Mouse (Mus musculus) small intestine, adult 2 months (tissue): ENCODE measurements around the gene Haus6. TPM values are rescaled to one million over a fixed set of nuclear protein-coding genes. Genes with fewer than 3 reads are reported as not detected.
"Not testable (repeated sequence)": the region's sequence is repeated elsewhere in the genome, so short reads cannot be mapped to it uniquely, and the experiment has no call there.

ENCODE experiments used
- H3K27ac ChIP-seq: fragments of 200-500 bp; 2 replicates; pipeline ENCODE4 v1.5.1; 2012; ENCODE audit warnings: low read depth, low read length, control low read depth, inconsistent platforms; ENCODE audit not compliant: insufficient read depth
- H3K27me3 ChIP-seq: fragments of 200-500 bp; 2 replicates; pipeline ENCODE4 v1.6.1; 2012; ENCODE audit warnings: mild to moderate bottlenecking, moderate library complexity, low read length, inconsistent platforms; ENCODE audit not compliant: control insufficient read depth, insufficient read depth
- H3K36me3 ChIP-seq: fragments of 200-500 bp; 2 replicates; pipeline ENCODE4 v1.6.1; 2012; ENCODE audit warnings: mild to moderate bottlenecking, low read length, control low read depth, inconsistent platforms; ENCODE audit not compliant: control insufficient read depth, insufficient read depth
- H3K4me1 ChIP-seq: fragments of 200-500 bp; 2 replicates; pipeline ENCODE4 v1.6.1; 2012; ENCODE audit warnings: low read length, inconsistent platforms, mixed read lengths; ENCODE audit not compliant: control insufficient read depth, insufficient read depth, insufficient read length
- H3K4me3 ChIP-seq: fragments of 200-500 bp; 2 replicates; pipeline ENCODE4 v1.5.1; 2012; ENCODE audit warnings: low read depth, mild to moderate bottlenecking, control low read depth, inconsistent platforms, low read length, moderate library complexity
- CTCF ChIP-seq: fragments of 200-500 bp; IDR thresholded peaks from 2 replicates; pipeline ENCODE4 v1.5.1; 2012; ENCODE audit warnings: low read depth, mild to moderate bottlenecking, control low read depth, inconsistent platforms, low read length, moderate library complexity, mixed read lengths; ENCODE audit not compliant: insufficient replicate concordance, insufficient read length; ENCODE audit errors: extremely low read depth
- POLR2A ChIP-seq: fragments of 200-500 bp; IDR thresholded peaks from 2 replicates; pipeline ENCODE4 v1.6.1; 2012; ENCODE audit warnings: low read depth, mild to moderate bottlenecking, control low read depth, inconsistent platforms, low read length, moderate library complexity
- WGBS: fragments of 180-500 bp; shearing (Covaris S2); methylation state at CpG from one replicate; pipeline ENCODE4 v1.1.7; 2018; 5-methylcytosine and 5-hydroxymethylcytosine counted together
- polyA plus RNA-seq: library from polyadenylated mRNA; depleted of rRNA; stranded (reverse); fragments of >200 nt; gene quantifications from 2 replicates; pipeline ENCODE4 v1.2.3, GENCODE M21; 2012; rRNA removed

Haus6 gene
- 1.3 and 3.4 TPM in 2 replicates for polyA plus RNA-seq

DNA sequence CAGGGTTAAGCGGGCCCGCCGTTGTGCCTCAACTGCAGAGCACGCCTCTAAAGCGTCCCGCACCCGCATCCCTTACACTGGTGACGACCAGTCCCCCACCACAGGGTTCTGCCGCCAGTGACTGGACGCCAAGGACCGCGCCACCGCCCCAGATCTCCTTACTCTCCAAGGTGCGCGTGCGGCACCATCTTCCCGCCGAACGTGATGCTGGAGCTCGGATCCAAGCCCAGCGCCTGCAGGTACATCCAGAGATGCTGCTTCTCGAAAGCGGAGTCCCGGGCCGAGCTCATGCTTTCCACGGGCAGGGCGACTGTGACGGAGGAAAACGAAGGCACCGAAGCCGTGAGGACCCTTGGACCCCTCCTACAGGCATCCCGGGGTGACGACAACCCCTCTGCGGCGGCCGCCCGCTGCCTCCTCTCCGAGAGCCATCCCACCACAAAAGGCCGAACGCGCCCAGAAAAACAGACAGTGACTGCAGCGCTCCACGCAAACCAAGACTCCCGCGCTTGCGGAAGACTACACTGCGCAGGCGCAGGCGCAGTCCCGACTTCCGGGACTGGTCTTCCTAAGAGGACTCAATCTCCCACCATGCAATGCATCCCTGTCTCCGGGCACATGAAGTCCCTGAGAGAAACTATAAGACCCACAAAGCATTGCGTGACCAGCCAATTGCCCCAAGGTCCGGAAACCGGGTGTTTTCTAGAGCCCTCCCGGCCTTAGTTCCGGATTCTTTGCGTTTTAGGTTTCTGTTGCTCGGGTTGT is at the start of gene Haus6:
Haus6 (minus strand) TSS at position 532 of the 765 bp plus-strand sequence.
- no peaks in the 10 kb centered on the region for H3K27me3 ChIP-seq

GRCm38 (mm10) chr4:86657176-86657575 is 45.3 kb upstream of the Haus6 start:
- Histone ChIP-seq H3K36me3 (peaks cover 58% of the 10 kb centered on the region), H3K4me1 (peaks cover 11% of the 10 kb centered on the region; the same call in 1 of the 2 replicates), H3K27ac (peak overlapping the region; percentile 68), H3K4me3 (no peak overlapping the region), H3K27me3 (no peaks in the 10 kb centered on the region)
- TF ChIP-seq CTCF (no peak), POLR2A (no peak)
- WGBS: 93% methylated on average over 12 of the region's 12 CpGs

More for the DNA sequence above, at the start of gene Haus6:
- Histone ChIP-seq H3K36me3 (no peaks in the 10 kb centered on the region), H3K4me1 (peaks cover 2% of the 10 kb centered on the region; the same call in 1 of the 2 replicates), H3K4me3 (peak within 1 kb of the TSS; percentile 96), H3K27ac (peak within 1 kb of the TSS; percentile 69)
- TF ChIP-seq POLR2A (0 out of 2 replicates have a peak, but pooled peaks have one; percentile 34), CTCF (no peak)
- under 1% methylated on average over 59 of the region's 59 CpGs for WGBS

GRCm38 (mm10) chr4:86656410-86656809 is 44.6 kb upstream of the Haus6 start:
- not testable (repeated sequence) for H3K27me3 ChIP-seq, H3K4me3 ChIP-seq
- 32% methylated on average over 8 of the region's 8 CpGs for WGBS
- peaks cover 11% of the 10 kb centered on the region; the same call in 1 of the 2 replicates for H3K4me1 ChIP-seq
- H3K36me3 ChIP-seq: peaks cover 52% of the 10 kb centered on the region
- H3K27ac ChIP-seq: peak overlapping the region; percentile 76

DNA sequence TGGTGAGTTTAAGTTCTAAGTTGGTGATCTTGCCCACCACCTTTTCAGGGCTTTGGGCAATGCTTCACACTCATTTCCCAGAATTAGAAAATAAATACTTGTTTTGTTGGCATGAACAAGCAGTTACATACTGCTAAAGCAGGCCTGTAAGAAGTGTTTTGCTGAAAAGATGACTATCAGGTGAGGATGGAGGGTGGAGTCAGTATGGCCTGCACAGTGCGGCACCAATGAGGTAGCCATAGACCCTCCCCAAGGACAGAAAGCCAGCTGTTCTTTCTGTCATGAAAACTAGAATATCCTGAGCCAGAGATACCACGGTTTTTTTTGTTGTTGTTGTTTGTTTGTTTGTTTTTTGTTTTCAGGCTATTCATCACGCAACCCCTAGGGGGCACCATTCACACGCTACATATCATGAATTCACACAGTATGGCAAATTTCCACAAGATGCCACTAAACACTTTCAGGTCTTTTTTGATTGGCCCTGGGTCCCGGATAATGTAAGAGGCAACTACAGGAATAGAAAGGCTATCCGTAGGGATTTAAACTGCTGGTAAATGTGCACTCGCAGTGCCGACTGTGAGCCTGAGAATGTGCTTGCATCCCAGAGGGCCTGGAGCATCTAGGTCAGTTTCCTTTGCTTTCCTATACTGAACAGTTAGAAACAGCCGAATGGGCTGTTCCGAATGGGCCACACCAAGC is 40.0 kb upstream of the Haus6 start:
- no peaks in the 10 kb centered on the region for H3K27me3 ChIP-seq
- TF ChIP-seq POLR2A (no peak), CTCF (peak; percentile 39; the same call in 1 of the 2 replicates)
- peaks cover 10% of the 10 kb centered on the region for H3K36me3 ChIP-seq
- no peak overlapping the region for H3K4me3 ChIP-seq
- H3K27ac ChIP-seq: no peak overlapping the region
- WGBS: 73% methylated on average over 10 of the region's 10 CpGs
- H3K4me1 ChIP-seq: peaks cover 6% of the 10 kb centered on the region; the same call in 1 of the 2 replicates

DNA sequence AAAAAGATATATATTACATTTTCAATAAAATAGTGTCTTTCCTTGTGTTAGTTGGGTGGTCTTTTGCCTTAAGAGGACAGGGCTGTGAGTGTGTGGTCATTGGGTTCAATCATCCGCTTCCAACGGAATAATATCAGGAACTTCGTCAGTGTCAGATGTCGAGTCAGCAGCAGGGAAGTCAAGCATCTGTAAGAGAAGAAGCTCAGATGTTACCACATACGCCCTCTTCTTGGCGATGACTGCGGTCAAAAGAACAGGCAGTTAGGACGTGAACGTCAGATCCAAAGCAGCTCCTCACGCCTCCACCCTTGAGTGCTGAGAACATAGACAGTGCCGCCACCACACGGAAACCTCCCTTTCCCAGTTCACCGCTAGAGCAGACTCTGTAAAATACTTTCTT is 36.5 kb upstream of the Haus6 start:
- not testable (repeated sequence) for H3K27me3 ChIP-seq, H3K4me1 ChIP-seq, H3K27ac ChIP-seq, H3K4me3 ChIP-seq, H3K36me3 ChIP-seq
- WGBS: 91% methylated on average over 10 of the region's 13 CpGs

- H3K4me1 ChIP-seq, H3K36me3 ChIP-seq, H3K27me3 ChIP-seq, H3K27ac ChIP-seq, H3K4me3 ChIP-seq: not testable (repeated sequence)
- 41% methylated on average over 9 of the region's 9 CpGs for WGBS
Observed at GRCm38 (mm10) chr4:86637561-86637960, 25.7 kb upstream of the Haus6 start.

GRCm38 (mm10) chr4:86634873-86635272 is 23.0 kb upstream of the Haus6 start:
- H3K4me1 ChIP-seq, H3K27ac ChIP-seq, H3K27me3 ChIP-seq, H3K36me3 ChIP-seq, H3K4me3 ChIP-seq: not testable (repeated sequence)

GRCm38 (mm10) chr4:86634312-86634711 is 22.5 kb upstream of the Haus6 start:
- H3K27me3 ChIP-seq, H3K36me3 ChIP-seq, H3K4me1 ChIP-seq, H3K27ac ChIP-seq, H3K4me3 ChIP-seq: not testable (repeated sequence)

DNA sequence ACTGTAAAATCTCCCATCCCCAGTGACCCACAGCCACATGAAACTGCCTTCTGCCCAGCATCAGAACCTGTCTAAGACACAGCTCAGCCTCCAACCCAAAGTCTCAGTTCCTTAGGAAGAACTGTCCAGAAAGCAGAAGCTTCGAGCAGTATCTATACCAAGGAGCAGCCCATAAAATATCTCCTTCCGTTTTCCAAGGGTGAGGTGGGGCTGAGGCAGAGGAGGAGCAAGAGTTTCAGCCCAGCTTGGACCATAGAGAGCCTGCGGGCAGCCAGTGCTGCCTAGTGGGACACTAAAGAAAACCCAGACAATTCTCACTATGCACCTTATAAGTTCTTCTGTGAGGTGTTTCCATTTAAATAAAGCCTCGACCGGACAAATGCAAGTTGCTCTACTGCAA is 20.7 kb upstream of the Haus6 start:
- 54% methylated on average over 5 of the region's 5 CpGs for WGBS
- not testable (repeated sequence) for H3K4me1 ChIP-seq, H3K4me3 ChIP-seq, H3K36me3 ChIP-seq, H3K27me3 ChIP-seq, H3K27ac ChIP-seq
